Mouse (Mus musculus): ENCODE data around the gene Hmg20b.

DNA sequence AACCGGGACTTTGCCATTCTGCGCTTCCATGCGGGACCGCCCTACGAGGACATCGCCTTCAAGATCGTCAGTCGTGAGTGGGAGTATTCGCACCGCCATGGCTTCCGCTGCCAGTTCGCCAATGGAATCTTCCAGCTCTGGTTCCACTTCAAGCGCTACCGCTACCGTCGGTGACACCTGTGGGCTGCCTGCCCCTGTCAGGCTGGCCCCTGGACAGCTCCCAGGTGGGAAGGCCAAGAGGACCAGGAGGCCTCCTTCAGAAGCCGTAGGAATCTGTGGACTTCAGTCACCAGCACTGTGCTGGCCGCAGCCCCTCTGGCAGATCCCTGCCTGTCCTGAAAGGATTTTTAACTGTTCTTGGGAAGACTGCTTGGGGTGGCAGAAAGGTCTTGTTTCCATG lies 24.5 kb downstream of the Hmg20b start:
- no peak for TF ChIP-seq CTCF (IDR thresholded peaks at IDR 0.05; ENCODE audit: borderline replicate concordance, insufficient read depth, low read depth, low read length)
- no peak for TF ChIP-seq POLR2A (IDR thresholded peaks at IDR 0.05; ENCODE audit: borderline replicate concordance, insufficient read depth, low read length)

Data from cerebellum, adult 2 months (tissue).